Mouse (Mus musculus): ENCODE data around the gene Tmem132c.

Gene Tmem132c

DNA sequence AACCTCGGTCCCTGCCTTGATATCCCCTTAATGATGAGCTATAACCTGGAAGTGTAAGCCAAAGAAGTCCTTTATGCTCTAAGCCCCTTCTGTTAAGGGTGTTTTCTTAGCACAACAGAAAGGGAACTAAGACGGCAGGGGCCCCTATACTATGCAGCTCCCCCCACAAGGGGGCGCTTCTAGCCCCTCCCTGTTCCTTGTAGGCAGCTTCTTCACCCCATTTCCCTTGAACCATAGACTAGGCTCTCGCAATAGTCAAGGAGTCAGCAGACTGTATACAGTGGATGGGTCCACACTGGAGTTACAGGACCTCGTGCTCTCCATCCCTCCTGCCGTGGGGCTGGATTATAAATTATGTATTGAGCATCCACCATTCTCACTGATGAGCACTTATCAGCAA is 264.1 kb downstream of the Tmem132c start:
- DNase-seq, result no peak

DNA sequence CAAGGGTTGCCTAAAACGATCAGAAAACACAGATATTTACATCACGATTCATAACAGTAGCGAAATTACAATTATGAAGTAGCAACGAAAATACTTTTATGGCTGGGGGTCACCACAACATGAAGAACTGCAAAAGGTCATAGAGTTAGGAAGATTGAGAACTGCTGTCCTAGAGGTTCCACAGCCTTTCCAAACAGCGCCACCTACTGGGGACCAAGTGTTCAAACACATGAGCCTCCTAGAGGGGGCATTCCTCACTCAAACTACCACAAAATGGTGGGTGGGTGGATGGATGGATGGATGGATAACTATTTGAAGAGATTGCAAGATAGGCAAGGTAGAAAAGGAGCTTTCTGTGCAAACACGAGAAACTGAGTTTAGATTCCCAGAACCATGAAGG is 270.0 kb downstream of the Tmem132c start:
- no peak for DNase-seq

DNA sequence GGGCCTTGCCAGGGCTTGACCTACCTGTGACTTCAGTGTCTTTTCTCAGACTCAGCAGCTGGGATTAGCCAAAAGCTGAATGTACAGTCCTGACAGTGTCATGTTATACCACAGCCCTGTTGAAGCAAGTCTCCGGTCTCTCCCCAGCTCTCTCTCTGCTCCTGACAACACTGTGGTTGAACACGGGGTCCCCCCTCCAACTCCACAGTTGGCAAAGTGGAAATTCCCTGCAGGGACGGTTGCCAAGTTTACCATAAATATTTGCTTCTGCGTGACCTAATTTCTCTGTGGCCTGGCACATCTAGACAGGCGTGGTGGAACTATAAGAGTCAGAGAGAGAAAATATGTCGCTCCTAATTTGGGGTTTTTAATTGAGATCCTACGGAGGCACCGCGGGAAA is 274.4 kb downstream of the Tmem132c start:
- DNase-seq, result no peak

DNA sequence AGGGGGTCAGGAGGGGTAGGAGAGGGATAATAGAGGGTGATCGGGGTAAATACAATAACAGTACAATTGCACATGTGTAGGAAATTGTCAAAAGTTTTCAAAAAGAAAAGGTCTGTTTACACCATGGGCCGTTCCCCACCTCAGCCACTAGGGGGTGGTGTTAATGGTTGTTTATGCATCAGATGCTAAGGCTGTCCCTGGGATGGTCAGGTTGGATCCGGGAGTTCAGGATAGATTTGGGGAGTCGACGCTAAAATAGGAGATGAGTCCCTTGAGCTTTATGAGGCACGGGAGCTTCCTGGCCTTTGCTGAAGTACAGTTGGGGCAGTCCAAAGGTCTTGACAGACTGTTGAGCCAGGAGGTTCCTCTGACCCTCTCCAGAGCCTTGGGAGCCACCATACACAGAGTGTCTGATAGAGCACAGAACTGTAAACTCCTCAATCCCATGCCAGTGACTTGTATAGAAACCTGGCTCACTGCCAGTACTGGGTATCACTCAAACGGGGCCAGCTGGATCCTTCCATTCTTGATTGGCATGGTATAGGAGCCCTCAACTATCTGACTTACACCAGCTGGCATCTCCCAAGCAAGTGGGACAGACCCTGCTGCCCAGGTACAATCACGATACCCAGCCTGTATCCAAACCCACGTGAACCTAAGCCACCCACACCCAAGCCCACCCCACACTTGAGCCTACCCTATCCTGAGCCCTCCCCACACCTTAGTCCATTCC is 281.3 kb downstream of the Tmem132c start:
- DNase-seq, result no peak

DNA sequence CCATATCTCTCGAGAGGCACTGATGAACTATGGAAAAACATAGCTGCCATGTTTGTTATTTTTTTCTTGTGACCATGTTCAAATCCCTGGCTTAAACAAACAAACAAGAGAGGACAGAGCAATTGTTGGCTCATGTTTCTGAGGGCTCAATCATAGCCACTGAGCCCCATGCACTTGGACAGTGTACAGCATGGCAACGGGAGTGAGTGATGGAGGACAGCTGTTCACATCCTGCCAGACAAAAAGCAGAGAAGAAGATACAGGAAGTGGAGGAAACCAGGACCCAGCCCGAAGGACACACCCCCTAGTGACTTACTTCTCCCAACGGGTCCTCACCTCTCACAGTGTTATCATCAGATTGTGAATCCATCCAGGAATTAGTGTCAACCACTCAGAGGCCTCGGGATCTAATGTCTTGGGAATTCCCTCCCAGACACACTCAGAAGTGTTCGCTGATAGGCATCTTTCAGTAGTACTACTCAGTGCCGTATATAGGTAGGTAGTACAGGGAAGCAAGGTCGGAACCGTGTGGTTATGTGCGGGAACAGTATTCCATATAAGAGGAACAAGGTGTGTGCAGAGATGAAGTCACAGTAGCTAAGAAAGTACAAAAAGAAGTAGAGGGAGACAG is 285.9 kb downstream of the Tmem132c start:
- no peak for DNase-seq

DNA sequence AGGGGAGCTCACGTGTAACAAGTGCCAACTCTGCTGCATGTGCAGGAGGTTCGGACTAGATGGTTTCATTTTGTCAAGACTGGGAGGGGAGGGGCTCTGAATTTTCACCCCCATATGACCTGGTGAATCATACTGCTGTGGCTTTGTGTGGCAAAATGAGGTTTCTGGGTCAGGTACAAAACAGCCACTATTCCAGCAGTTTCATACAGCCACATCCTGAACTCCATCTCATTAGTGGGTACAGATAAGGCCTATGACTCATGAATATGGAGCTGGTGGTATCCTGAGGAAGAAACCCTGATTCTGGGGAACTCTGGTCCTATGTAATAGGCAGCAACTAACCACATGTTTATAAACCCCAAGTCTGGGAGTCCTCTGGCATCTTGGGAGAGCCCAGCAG is 295.9 kb downstream of the Tmem132c start:
- DNase-seq, result no peak

DNA sequence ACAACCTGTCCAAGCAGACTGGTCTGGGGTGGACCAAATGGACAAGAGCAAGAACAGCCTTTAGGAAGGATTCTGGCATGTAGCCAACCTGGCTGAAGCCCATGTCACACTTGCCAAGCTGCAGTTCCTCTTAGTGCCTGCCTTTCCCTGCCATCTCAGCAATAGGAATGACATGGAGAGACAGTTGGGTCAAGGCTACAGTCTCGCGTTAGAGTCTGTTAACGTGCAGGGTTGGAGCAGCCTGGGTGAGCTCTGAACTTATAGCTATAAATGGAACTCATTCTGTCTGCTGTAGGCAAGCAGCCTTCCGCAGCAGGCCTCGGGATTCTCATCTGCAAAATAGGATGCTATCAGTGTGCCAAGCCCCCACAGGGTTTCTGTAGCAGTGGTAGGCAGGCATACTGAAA is 305.0 kb downstream of the Tmem132c start:
- DNase-seq, result no peak

DNA sequence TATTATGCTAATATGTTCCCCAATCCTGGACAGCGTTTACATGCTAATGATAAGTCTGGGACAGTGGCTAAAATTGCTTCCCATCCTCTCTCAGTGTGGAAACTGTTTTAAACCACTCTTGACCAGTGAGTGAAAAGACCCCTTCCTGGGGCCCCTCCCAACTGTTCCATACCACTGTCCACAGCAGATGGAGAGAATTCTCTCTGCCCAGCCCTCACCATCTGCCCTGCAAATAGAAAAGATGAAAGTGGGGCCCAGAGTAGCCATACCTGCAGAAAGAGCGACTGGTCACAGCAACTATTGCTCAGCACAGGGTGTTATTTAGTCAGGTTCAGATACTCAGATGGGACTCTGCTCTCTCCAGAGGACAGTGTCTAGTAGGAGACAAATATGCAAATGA is 306.5 kb downstream of the Tmem132c start:
- no peak for DNase-seq

DNA sequence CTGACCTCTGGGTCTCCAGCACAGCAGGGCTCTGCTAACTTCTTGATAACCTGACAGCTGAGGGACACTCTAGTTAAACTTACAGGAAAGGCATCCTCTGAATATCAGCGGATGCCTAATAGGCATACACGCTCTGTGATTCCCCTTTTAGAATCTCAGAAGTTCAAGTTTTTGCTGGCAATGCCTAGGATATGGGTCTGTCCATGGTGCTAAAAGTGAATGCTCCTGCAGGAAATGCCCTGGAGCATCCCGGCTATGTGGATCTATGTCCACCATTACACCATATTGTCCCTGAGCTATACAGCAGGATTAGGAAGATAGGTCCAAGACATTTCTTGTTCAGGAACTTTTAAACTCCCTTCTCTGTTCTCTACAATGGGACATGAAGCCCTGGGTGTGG is 319.5 kb downstream of the Tmem132c start:
- no peak for DNase-seq

DNA sequence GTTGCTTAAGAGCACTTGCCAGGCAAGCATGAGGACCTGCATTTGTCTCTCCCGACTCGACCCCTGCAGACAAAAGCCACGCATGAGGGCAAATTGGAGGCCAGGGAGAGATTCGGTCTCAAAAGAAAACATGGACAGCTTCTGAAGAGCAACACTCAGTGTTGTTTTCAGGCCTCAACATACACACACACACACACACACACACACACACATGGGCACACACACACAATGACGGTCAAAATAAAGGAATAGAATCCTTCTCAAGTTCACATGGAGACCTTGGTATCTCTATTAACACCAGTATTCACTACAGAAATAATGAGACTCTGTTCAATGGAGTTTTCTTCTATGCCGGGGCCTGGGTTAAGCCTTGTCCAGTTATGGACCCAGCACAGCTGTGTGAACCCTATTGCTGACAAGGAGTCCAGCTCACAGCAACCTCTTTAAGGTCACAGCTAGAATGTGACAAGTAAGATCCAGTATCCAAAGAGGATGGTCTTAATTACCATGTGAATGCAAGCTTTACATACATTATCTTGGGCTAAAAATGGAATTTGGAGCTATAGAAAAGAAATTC is 325.6 kb downstream of the Tmem132c start:
- no peak for DNase-seq

DNA sequence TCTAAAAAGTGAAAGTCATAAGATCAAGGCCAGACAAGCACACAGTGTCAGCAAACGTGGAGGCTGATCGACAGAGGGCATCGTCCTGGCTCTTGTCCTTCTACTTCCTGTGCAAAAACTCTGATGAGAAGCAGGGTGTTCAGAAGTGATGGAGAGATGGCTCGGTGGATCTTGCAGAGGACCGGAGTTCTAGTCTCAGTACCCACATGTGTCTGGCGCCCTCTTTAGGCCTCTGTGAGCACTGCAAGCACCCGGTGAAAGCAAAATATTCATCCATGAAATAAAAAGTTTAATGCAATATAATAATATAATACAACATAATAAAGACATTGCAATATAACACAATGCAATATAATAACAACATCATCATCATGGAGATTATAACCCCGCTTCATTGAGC is 335.8 kb downstream of the Tmem132c start:
- DNase-seq, result no peak

DNA sequence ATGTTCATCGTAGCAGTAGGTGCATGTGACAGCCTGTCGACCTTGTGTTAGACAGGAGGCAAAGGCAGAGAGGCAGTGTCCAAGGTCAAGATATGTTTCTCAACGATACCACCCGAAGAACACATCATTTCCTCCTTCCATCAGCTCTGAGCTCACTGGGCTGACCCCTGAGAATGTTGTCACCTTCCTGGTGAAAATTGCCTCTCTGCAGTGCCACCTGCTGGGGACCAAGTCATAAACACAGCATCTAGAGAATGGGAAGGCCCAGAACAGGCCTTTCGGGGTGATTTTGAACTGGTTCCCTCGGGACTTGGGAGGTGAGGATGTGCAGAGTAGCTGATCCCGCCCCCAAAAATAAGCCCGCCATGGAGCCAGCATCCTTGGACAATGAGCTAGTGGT is 342.1 kb downstream of the Tmem132c start:
- no peak for DNase-seq

DNA sequence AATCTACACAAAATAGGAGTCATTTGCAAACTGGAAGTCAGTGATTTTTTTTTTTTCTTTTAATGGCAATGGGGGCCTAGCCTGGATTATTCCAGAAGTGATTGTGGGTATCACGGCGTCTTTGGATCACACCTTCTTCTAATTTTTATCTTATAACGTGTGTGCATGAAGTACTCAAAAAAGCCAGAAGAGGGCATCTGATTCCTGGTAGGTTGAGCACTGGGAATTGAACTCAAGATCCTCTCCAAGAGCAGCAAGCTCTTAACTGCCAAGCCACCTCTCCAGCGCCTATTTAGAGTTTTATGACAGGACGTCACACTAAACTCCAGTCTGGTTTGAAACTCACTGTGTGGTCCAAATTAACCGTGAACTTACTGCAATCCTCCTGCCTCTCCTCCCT is 346.2 kb downstream of the Tmem132c start:
- DNase-seq, result no peak

DNA sequence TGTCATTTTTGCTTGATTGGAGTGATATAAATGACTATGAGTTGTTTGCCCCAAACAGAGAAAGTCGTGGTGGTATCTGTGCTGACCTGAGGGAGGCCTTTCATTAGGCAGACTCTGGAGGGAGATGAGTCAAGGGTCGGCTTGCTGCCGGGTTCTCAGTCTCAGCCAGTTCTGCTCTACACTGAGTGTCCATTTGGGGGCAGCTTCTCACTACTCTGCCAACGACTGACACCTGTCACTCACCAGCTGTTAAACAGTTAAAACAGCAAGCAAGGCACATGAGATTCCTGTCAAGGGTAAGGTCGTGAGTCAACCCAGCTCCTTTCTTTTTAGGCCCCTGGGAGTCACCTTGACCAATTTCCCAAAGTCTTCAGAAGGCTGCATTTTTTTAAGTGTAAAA is 350.8 kb downstream of the Tmem132c start:
- no peak for DNase-seq

DNA sequence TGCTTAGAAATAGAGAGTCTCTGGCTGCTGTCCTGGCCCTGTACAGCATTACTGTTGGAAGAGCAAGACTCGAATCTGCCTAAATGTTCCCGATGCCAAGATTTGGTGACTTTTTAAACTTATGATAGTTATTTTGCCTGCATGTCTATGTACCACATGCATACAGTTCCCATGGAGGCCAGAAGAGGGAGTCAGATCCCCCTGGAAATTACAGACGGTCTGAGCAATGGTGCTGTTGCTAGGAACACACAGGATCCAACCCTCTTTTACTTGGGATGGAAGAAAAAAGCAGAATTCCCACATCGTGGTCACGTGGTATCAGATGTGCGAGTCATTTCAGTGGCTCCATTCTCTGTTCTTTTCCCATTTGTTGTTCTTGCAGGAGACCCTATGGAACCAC is 351.2 kb downstream of the Tmem132c start:
- DNase-seq, result no peak

DNA sequence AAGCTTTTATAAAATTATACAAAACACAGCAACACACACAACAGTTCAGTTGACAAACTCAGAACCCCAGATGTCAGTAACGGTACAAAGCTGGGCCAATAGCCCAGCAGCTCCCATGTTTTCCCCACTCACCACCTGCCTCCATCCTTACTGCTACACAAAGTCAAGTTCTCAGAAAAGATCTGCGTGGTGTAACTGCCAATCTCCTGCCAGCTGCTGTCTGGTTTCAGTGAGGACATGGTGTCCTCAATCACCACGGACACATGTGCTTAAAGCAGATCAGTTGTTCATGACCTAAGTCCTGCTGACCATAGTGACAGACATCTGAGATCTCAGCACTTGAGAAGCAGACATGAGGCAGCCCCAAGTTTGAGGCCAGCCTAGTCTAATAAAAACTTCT is 354.1 kb downstream of the Tmem132c start:
- no peak for DNase-seq

DNA sequence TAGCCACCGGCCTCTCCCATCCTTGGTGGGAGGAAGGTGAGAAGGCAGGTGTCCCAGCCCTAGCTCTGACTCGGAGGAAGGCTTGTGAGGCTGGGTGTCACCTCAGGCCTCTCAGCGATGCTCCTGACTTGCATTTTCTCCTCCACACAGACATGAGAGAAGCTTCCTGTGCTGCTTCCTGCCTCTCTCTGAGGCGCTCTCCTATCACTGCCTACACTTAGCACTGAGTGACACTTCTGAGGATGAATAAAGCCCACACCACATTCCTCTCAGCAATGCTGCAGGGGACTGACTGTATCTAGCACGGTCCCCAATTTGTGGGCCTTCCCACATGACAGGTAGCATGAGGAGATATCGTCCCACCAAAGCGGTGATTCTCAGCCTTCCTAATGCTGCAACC is 355.3 kb downstream of the Tmem132c start:
- no peak for DNase-seq

DNA sequence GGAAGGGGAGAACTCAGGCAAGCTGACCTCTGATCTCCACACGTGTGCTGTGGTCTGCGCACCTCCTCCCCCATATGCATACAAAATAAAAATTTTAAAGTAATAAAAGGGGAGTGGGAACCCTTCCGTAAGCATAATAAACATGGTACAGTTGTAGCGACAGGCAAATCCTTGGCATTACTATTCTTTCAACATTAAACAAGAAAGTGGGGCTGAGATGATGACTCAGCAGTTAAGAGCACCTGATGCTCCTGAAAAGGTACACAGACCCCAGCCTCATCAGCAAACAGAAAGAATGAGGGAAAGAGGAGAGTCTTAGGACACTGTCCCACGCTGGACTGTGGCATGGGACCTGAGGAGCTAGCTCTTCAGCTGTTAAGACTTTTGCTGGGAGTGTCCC is 361.4 kb downstream of the Tmem132c start:
- no peak for DNase-seq

DNA sequence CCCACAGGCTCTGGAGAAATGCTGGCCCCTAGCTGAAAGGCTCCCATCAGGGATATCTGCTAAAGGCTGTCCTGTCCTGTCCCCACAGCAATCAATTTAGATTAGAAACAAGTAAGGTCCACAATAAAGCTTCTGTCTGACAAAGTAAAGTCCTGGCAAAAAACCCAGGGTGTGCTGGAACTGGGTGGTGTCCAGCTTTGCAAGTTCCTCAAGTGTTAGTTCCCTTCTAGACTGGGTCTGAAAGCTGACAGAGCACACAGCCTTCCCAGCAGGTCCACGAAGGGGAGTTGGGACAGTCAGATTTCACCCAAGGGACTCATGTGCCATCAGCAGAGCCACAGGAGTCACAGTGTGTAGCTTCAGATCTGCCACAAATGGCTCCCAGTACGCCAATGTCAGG is 365.9 kb downstream of the Tmem132c start:
- DNase-seq, result no peak

DNA sequence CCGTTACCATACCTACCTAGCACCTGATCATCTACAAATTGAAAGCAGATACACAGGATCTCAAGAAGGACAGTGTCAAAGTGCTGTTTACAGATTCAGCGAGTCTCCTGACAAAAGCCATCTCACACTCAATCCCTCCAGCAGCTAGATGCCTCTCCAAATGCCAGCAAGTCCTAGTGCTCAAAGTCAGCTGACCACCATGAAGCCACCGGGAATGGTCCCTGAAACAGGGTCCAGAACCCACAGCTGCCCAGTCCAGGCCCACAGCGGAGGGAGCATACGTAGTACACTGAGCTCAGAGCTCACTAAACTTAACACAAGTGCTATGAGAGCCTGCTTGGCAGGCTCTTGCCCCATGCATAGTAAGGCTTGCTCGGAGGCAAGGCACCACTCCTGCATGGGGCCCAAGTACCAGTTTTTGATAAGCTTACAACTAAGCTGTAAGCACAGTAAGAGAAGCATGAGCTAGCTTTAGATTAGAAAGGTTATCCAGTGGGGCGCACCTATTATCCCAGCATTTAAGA is 367.6 kb downstream of the Tmem132c start:
- no peak for DNase-seq

DNA sequence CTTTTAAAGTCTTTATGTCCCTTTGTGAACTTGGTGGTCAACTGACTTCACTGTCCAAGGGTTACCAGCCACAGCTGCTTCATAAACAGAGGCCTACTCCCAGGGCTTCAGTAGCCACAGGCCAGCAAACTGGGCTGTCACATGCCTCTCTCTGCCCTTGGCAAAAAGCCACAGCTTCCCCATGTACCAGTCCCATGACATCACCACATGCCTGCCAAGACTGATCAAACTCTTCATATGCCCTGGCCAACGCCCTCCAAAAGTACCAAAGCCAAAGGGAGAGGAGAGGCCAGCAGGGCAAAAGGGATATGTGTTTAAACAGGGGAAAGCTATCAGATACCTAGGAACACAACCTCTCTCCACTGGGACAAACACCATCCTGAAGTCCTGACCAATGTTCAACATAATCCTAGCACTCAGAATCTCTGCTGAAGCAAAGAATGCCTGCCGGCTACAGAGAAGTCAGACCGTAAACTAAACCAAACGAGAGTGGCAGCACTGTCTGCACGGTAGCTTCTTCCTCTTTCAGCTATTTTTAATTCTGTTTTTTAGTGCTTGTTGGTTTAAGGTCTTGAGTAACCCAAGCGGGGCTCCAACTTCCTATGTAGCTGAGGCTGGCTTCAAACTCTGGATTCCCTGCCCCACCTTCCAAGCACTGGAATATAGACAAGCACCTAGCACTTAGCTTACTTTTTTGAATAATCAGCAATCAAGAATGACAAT is 369.3 kb downstream of the Tmem132c start:
- DNase-seq, result no peak

DNA sequence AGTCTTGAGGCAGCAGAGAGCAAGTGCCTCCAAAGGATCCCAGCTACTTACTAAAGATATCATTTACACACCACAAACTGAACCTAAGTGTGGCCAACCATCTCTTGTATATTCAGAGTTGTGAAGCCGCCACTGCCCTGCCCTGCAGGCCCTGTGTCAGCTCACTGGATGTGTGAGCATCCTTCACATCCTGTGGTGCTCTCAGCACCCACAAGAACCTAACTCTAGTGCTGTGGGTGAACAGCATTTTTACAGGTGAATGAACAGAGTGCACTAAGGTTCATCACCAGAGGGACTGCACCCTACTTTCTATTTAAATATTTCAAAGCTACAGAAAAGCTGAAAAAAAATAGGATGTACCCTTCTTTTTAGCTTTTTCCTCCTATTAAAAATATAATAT is 370.3 kb downstream of the Tmem132c start:
- DNase-seq, result no peak

DNA sequence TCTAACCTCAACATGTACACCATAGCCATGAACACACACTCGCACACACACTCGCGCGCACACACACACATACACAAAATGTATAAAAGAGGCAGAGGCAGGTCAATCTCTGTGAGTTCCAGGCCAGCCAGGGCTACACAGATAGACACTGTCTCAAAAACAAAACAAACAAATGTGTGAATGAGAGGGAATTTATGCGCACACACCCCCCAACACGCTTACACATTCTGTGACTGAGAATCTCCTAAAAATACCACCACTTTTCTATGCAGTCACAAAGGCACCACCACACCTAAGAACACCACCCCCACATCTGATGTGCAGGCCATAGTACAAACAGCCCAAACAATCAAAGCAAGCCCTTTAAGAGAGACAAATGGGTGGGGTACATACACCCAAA is 370.8 kb downstream of the Tmem132c start:
- no peak for DNase-seq

Measured in right cerebral cortex, postnatal 25 days (tissue).